Mouse (Mus musculus) brain, embryonic 18.5 days (tissue): ENCODE measurements around the gene Pla2g2f.

Experiments
- DNase-seq: peaks from one replicate; pipeline ENCODE4 v3.0.0-alpha.2; 2012; ENCODE audit warnings: low read depth, low spot score

Pla2g2f gene

GRCm38 (mm10) chr4:138757416-138757815 is at the start of gene Pla2g2f:
Pla2g2f (minus strand) TSS chr4:138757626.
- no peak for DNase-seq

- no peak for DNase-seq
Measured at GRCm38 (mm10) chr4:138806920-138807541, 49.6 kb upstream of the Pla2g2f start.

GRCm38 (mm10) chr4:138806160-138806559 is 48.7 kb upstream of the Pla2g2f start:
- no peak for DNase-seq

GRCm38 (mm10) chr4:138805248-138805647 is 47.8 kb upstream of the Pla2g2f start:
- no peak for DNase-seq

- DNase-seq = no peak
Measured at GRCm38 (mm10) chr4:138802917-138803316, 45.5 kb upstream of the Pla2g2f start.

- no peak for DNase-seq
Measured at GRCm38 (mm10) chr4:138801631-138802030, 44.2 kb upstream of the Pla2g2f start.

- DNase-seq = no peak
Measured at GRCm38 (mm10) chr4:138800134-138800744, 42.8 kb upstream of the Pla2g2f start.

GRCm38 (mm10) chr4:138797217-138797570 is 39.8 kb upstream of the Pla2g2f start:
- DNase-seq = no peak

GRCm38 (mm10) chr4:138796513-138797216 is 39.2 kb upstream of the Pla2g2f start:
- no peak for DNase-seq

- DNase-seq = no peak
Measured at GRCm38 (mm10) chr4:138794344-138794743, 36.9 kb upstream of the Pla2g2f start.

- DNase-seq = no peak
Measured at GRCm38 (mm10) chr4:138793276-138793675, 35.9 kb upstream of the Pla2g2f start.

GRCm38 (mm10) chr4:138792599-138792998 is 35.2 kb upstream of the Pla2g2f start:
- no peak for DNase-seq

GRCm38 (mm10) chr4:138791452-138791851 is 34.0 kb upstream of the Pla2g2f start:
- no peak for DNase-seq

GRCm38 (mm10) chr4:138788381-138788780 is 31.0 kb upstream of the Pla2g2f start:
- no peak for DNase-seq

- no peak for DNase-seq
Measured at GRCm38 (mm10) chr4:138786141-138786540, 28.7 kb upstream of the Pla2g2f start.

GRCm38 (mm10) chr4:138785721-138786120 is 28.3 kb upstream of the Pla2g2f start:
- DNase-seq = no peak

- DNase-seq = no peak
Measured at GRCm38 (mm10) chr4:138782098-138782497, 24.7 kb upstream of the Pla2g2f start.

GRCm38 (mm10) chr4:138780300-138780699 is 22.9 kb upstream of the Pla2g2f start:
- no peak for DNase-seq

GRCm38 (mm10) chr4:138777417-138778407 is 20.3 kb upstream of the Pla2g2f start:
- DNase-seq = no peak

GRCm38 (mm10) chr4:138775435-138775834 is 18.0 kb upstream of the Pla2g2f start, which contains the start of gene Pla2g2d:
Pla2g2d (plus strand) TSS chr4:138775735.
- no peak for DNase-seq

- DNase-seq = no peak
Measured at GRCm38 (mm10) chr4:138772386-138772785, 15.0 kb upstream of the Pla2g2f start.

- DNase-seq = no peak
Measured at GRCm38 (mm10) chr4:138771970-138772369, 14.5 kb upstream of the Pla2g2f start.
